Mouse (Mus musculus) A20 (cell line): ENCODE data around the gene Spata31d1a.
"Not testable (repeated sequence)": the region's sequence is repeated elsewhere in the genome, so short reads cannot be mapped to it uniquely, and the experiment has no call there.

Experiments
- DNase-seq: peaks from one replicate; pipeline ENCODE4 v3.0.0-alpha.2; 2011; ENCODE audit warnings: low read depth, low spot score

Spata31d1a gene

DNA sequence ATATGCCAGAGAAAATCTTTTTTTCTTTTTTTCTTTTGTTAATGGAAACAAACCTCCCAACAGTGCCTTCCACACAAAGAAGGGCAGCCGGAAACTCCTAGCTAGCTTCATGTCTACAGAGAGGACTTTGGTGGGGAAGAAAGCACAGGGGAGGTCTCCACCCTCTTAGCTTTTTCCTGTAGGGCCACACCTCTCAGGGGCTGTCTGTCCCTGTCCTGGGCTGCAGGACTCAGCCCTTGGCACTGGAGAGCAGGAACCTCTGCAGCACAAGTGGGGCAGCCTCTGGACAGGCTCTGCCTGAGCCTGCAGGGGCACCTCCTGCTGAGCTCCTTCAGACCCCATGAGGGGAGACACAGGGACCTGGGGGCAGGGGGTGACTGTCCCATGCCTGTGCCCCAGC, 10.0 kb downstream of the Spata31d1a start:
- DNase-seq, result not testable (repeated sequence)

DNA sequence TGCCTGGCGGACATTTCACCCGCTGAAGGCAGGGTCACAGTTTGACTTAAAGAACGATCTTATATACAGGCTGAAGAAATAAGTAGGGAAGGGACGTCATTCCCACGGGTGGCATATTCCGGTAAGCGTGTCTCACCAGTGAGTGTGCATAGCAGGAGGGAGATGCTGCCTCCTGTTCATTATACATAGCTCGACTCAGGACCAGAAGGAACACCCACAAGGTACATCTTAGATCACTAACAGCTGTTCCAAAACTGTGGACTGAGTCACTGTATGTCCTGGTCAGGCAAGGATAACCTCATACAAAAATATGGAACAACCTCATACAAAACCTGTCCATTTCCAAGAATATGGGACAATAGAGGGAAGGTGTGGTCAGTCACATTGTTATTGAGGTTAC, 11.0 kb downstream of the Spata31d1a start:
- no peak for DNase-seq

- no peak for DNase-seq
These were observed 14.3 kb downstream of the Spata31d1a start for GRCm38 (mm10) chr13:59695781-59696180.

DNA sequence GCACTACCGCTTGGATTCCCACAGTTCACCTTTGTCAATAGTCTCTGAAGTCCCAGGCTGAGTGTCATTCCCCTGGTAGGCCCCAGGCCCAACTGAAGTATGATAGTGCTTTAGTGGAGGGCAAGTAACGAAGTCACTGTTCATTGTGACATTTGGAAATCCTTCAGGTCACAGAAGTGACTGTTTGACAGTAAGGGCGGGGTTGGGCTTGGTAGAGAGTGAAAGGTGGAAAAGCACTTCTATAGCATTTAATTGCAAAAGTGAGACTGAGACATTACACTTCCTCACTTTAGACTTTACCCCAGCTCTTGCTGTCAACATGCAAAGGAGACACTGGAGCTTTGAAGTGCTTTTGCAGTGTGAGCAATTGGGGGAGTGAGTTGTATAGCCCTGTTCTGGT, 16.1 kb downstream of the Spata31d1a start, which contains the start of gene 4921517D22Rik:
Gene 4921517D22Rik (minus strand): TSS at position 101 of the 400 bp plus-strand sequence.
- no peak for DNase-seq

DNA sequence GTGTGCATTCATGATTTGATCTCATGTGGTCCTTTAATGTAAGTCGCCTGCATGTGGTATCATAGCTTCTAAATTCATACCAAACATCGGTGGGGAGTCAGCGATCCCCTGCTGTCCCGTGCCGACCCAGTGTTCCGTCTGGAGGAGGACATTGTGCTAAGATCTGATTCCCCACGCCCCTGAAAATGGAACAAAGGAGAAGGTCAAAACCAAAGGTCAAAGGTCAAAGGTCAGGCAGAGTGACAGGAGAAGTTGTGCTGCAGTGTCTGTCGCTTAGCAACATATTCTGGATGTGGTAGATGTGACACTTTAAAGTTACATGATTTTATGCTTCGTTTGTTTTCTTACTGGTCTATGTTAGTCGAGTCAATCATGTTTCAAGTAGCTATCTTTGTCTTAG, 18.7 kb downstream of the Spata31d1a start:
- no peak for DNase-seq

- no peak for DNase-seq
These were observed 19.6 kb downstream of the Spata31d1a start for GRCm38 (mm10) chr13:59690576-59690975.

DNA sequence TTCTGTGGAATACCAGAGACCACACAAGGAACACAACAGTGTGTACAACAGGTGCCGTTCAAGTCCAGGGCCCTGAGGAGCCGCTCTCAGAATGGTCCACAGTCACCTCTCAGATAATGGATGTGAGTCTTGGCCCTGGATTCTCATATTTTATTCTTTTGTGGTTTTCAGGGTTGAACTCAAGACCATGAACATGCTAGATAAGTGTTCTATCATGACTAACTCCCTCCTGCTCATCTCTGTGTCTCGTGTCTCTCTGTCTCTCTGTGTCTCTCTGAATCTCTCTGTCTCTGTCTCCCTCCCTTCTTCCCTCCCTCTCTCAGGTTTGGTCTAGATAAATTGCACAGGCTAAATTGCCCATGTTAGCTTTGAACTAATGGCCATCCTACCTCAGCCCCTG, 20.3 kb downstream of the Spata31d1a start:
- DNase-seq, result no peak

GRCm38 (mm10) chr13:59689313-59689712, 20.8 kb downstream of the Spata31d1a start:
- no peak for DNase-seq

DNA sequence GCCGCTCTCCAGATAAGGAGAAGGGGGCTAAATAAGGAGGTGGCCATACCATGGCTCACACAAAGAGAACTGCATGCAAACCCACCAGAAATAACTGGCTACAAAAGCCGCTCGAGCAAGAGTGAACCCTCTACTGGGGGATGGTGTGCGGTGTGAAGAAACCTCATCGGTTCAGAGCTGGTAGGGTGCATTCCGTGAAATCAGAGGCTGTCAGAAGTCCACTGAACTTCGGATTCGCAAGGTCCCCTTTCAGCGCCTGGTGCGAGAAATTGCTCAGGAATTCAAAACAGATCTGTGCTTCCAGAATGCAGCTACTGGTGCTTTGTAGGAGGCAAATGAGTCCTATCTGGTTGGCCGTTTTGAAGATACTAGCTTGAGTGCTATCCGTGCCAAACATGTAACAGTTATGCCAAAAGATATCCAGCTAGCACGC, 21.8 kb downstream of the Spata31d1a start:
- DNase-seq, result no peak

GRCm38 (mm10) chr13:59685236-59685635, 24.9 kb downstream of the Spata31d1a start:
- peak; percentile 20 for DNase-seq

DNA sequence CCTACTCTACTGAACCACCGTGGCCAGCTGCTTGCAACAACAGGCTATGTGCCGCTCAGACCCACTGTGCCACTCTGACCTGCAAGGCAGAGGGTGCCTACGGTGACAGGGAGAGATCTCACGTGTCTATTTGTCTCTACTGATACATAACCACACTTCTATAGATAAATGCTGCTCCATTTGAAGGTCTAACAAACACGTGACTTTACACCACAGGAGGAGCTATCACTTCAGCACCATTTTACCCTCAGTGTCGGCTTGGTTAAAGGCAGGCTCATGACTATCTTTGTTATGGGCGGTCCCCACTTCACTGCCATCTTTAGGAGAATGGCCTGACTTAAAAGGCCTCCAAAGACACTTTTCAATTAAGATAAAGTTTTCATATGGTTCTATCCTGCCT, 27.5 kb downstream of the Spata31d1a start:
- no peak for DNase-seq

GRCm38 (mm10) chr13:59679908-59680307, 30.2 kb downstream of the Spata31d1a start:
- no peak for DNase-seq

DNA sequence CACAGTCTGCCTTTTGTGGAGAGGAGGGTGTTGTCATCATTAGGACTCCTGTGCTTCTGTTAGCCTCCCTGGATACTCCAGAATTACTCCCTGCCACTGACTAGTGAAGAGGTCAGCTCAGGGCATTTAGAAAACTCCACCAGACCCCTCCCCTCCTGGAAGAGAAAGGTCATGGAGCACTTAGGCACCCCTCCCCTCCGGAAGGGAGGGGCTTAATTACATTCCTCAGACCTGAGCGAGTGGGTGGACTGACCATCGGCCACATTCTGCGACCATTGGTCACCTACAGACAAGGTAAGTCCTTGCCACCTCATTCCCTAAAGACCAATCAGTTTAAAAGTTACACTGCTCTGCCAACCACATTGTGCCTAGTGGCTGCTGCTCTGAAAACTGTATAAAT, 30.8 kb downstream of the Spata31d1a start:
- DNase-seq, result no peak

DNA sequence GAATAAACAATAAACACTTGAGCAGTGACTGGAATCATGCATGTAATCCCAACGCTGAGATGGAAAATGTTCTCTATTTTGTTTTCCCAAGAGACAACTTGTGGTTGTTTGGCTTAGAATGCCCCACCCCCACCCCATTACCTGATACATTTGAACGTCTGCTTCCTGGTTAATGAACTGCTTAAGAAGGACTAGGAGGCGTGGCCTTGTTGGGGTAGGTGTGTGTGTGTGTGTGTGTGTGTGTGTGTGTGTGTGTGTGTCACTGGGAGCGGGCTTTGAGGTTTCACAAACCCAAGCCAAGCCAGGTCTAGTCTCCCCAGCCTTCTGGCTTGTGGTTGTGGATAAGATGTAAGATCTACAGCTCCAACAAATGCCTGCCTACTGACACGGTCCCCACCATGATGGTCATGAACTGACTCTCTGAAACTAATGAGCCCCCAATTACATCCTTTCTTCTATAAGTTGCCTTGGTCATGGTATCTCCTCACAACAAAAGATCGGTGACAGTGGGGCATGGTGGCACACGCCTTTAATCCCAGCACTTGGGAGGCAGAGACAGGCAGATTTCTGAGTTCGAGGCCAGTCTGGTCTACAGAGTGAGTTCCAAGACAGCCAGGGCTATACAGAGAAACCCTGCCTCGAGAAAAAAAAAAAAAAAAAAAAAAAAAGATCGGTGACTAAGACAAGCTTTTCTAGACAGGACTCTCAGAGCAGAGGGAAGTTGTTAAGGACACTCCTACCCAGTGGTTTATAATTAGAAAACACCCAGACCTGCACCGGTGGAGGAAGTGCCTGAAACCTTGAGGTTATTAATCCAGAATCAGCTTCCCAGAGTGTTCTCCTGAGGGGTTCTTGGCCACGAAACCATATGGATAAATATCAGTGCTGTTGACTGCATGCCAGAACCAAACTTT, 33.6 kb downstream of the Spata31d1a start:
- DNase-seq, result no peak

DNA sequence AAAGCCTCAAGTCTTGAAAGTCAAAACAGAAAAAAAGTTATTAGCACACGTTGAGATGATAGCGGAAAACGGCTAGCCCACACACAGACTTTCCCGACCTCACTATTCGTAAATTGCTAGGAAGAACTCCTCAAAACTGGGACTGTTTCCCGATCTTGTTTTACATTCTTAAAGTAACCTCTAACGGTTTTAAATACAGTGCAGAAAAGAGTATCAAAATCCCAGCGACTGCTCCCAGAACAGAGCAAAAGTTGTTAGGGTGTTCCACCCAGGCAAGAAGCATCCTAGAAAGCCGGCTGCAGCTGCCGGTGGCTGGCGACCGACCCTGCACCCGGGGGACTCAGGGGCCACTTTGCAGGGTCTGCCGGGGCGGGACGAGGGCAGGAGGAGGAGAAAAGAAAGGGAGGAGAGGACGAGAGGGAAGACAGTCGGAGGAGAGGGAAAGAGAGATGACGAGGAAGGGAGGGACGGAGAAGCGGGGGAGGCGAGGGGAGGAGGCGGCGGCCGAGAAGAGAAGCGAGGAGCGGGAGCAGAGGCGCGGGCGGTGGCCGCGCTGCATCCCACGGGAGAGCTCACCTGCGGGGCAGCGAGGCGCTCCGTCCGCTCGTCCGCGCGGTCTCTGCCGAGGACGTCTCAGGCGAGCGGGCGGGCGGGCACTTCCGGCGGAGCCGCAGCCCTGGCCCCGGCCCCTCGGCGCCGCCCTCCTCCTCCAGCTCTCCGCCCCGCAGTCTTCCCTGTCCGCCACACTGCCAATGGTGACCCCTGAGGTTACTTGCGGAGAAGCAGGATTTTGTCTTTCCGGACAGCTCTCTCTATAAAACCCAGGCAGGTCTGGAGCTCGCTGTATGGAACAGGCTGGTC, 34.7 kb downstream of the Spata31d1a start, which contains the start of gene Golm1:
Gene Golm1 (minus strand): TSS at position 661 of the 861 bp plus-strand sequence.
- DNase-seq, result no peak

DNA sequence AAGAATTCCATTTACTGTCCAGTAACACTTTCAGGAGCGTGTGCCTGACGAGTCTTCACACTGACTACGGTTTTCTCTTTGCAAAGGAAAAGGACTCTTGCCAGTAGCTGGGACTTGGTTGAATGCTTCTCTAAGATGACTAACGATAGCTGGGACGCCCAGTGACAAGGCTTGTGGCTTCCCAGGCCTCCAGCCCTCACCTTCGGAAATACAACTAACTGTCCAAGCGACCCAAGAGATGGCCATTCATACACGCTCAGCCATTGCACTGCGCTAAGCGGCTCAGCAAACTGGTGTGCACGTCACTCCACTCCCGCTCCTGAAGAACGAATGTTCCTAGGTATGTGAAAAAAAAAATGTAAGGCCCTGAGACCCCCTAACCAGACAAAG, 35.4 kb downstream of the Spata31d1a start:
- no peak for DNase-seq

DNA sequence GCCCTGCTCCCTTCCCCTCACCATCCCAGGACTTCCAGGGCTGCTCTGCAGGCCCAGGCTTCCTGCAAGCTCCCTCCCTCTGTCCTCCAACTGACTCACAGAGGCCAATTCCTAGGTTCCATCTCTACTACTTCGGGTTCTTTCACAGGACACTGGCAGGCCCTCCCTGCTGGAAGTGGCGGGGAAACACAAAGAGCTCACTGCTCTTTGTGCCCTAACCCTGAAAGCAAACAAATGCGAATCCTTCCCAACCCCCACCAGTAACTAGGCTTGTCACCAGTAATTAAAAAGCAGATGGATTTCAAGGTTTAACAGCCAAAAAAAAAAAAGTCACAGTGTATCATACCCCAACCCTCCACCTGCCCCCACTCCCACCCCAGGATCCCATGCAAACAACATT, 35.9 kb downstream of the Spata31d1a start:
- DNase-seq, result no peak

DNA sequence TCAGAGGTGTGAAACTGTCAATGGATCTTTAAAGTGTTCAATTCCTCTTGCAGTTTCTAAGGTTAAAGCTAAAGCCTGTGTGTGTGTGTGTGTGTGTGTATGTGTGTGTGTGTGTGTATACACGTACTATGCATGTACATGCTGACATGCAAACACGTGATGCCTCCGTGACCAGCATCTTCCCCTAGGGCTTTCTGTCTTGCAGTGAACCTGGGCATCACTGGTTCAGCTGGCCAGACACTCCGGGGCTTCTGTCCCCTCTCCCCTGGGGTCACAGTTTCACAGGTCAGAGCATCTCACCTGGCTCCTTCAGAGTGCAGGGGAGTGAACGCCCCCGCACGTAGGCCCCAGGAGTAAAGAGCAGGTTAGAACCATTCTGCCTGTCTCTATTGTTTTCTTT, 36.5 kb downstream of the Spata31d1a start:
- no peak for DNase-seq

GRCm38 (mm10) chr13:59672248-59672647, 37.9 kb downstream of the Spata31d1a start:
- DNase-seq, result no peak

- no peak for DNase-seq
These were observed 38.6 kb downstream of the Spata31d1a start for GRCm38 (mm10) chr13:59671521-59671920.

- no peak for DNase-seq
These were observed 40.2 kb downstream of the Spata31d1a start for GRCm38 (mm10) chr13:59669946-59670345.

- DNase-seq, result no peak
These were observed 41.5 kb downstream of the Spata31d1a start for GRCm38 (mm10) chr13:59668501-59669093.
